Comparison of ENCODE assay signal across 8 mouse cellular contexts in genomic region chr19:53529455-53529704, GRCm38 (mm10). TPM values are rescaled to one million over a fixed set of nuclear protein-coding genes. Genes with fewer than 3 reads are reported as not detected.
DNase-seq lines count a peak whose midpoint lies in the region; ATAC-seq and TF ChIP-seq lines count a peak whose summit lies in the region.

No protein-coding gene starts in this region.

- under 1% methylated on average over 36 of the region's 36 CpGs for WGBS in heart, embryonic 10.5 days
- WGBS in hindbrain, embryonic 11.5 days: 3% methylated on average over 8 of the region's 36 CpGs
- 0% methylated on average over 12 of the region's 36 CpGs for WGBS in midbrain, embryonic 12.5 days

- H3K9ac ChIP-seq in hindbrain, embryonic 11.5 days (ENCODE audit: low read depth, low read length): peak overlapping the region; percentile 47; the same call in 1 of the 2 replicates
- peak overlapping the region; percentile 51 for H3K9ac ChIP-seq in midbrain, embryonic 12.5 days (replicated peaks)

- no peak for DNase-seq in heart, embryonic 10.5 days (ENCODE audit: low spot score)
- DNase-seq in heart, adult 9 months (ENCODE audit: low spot score in 2 of 2): no peak
- DNase-seq in hindbrain, embryonic 11.5 days (ENCODE audit: low spot score): no peak
- no peak for DNase-seq in urinary bladder, postnatal 4 days (ENCODE audit: low spot score in 2 of 2)
- no peak for DNase-seq in left cerebral cortex, adult 11 months (ENCODE audit: low spot score)
- no peak for DNase-seq in urinary bladder, postnatal 14 days (ENCODE audit: low spot score)

- no peak for TF ChIP-seq CTCF in E14TG2a.4 (conservative IDR thresholded peaks at IDR 0.05; ENCODE audit: low read length)

- 0 out of 2 replicates have a peak, but pooled peaks cover 5% of the 10 kb centered on the region for H3K36me3 ChIP-seq in heart, embryonic 10.5 days
- peaks cover 30% of the 10 kb centered on the region for H3K36me3 ChIP-seq in E14TG2a.4 (ENCODE audit: insufficient read depth, low read length)
- no peaks in the 10 kb centered on the region for H3K36me3 ChIP-seq in hindbrain, embryonic 11.5 days (ENCODE audit: control insufficient read depth, insufficient read depth, low read length)
- H3K36me3 ChIP-seq in midbrain, embryonic 12.5 days: no peaks in the 10 kb centered on the region

- H3K27me3 ChIP-seq in heart, embryonic 10.5 days (ENCODE audit: insufficient read depth, poor library complexity, severe bottlenecking): no peaks in the 10 kb centered on the region; the same call in 1 of the 2 replicates
- peaks cover 55% of the 10 kb centered on the region for H3K27me3 ChIP-seq in E14TG2a.4 (ENCODE audit: insufficient read depth, low read length)
- H3K27me3 ChIP-seq in hindbrain, embryonic 11.5 days (ENCODE audit: control insufficient read depth, insufficient read depth, low read length): peaks cover 23% of the 10 kb centered on the region
- H3K27me3 ChIP-seq in midbrain, embryonic 12.5 days: peaks cover 49% of the 10 kb centered on the region

- H3K4me1 ChIP-seq in heart, embryonic 10.5 days: peaks cover 49% of the 10 kb centered on the region
- H3K4me1 ChIP-seq in E14TG2a.4 (replicated peaks; ENCODE audit: low read depth, low read length): peaks cover 44% of the 10 kb centered on the region
- H3K4me1 ChIP-seq in hindbrain, embryonic 11.5 days (replicated peaks; ENCODE audit: control insufficient read depth, insufficient read depth, low read length): peaks cover 5% of the 10 kb centered on the region
- H3K4me1 ChIP-seq in midbrain, embryonic 12.5 days: peaks cover 19% of the 10 kb centered on the region

- peak overlapping the region; percentile 93 for H3K27ac ChIP-seq in heart, embryonic 10.5 days
- H3K27ac ChIP-seq in hindbrain, embryonic 11.5 days (ENCODE audit: low read depth, low read length): no peak overlapping the region
- no peak overlapping the region for H3K27ac ChIP-seq in midbrain, embryonic 12.5 days (replicated peaks)

- H3K9me3 ChIP-seq in heart, embryonic 10.5 days: no peaks in the 10 kb centered on the region
- H3K9me3 ChIP-seq in E14TG2a.4 (ENCODE audit: low read length): no peaks in the 10 kb centered on the region
- H3K9me3 ChIP-seq in hindbrain, embryonic 11.5 days (ENCODE audit: control insufficient read depth, low read length): no peaks in the 10 kb centered on the region
- H3K9me3 ChIP-seq in midbrain, embryonic 12.5 days: no peaks in the 10 kb centered on the region

- H3K4me2 ChIP-seq in hindbrain, embryonic 11.5 days (replicated peaks; ENCODE audit: low read depth, low read length): peak overlapping the region; percentile 93
- peak overlapping the region; percentile 88 for H3K4me2 ChIP-seq in midbrain, embryonic 12.5 days (replicated peaks)

- peak overlapping the region; percentile 87 for H3K4me3 ChIP-seq in heart, embryonic 10.5 days
- H3K4me3 ChIP-seq in E14TG2a.4 (replicated peaks; ENCODE audit: low read length): peak overlapping the region; percentile 86
- peak overlapping the region; percentile 58 for H3K4me3 ChIP-seq in hindbrain, embryonic 11.5 days (ENCODE audit: low read depth, low read length)
- peak overlapping the region; percentile 66 for H3K4me3 ChIP-seq in midbrain, embryonic 12.5 days

- ATAC-seq in hindbrain, embryonic 11.5 days (ENCODE audit: low FRiP score): no peak; the same call in 1 of the 2 replicates
- no peak for ATAC-seq in midbrain, embryonic 12.5 days (ENCODE audit: low FRiP score, low read depth)

RNA-seq across cellular contexts. Expression of gene Dusp5, which starts 0.5 kb away (rescaled TPM):
- polyA plus RNA-seq in heart, embryonic 10.5 days (2016; fragmentation: Nextera tagmentation; extraction: Ambion mirVana): 11.9 and 15.9 TPM in 2 replicates
- polyA plus RNA-seq in hindbrain, embryonic 11.5 days (2014; fragmentation: Nextera tagmentation; extraction: Ambion mirVana): 2.3 and 2.7 TPM in 2 replicates
- 1.7 and 2.7 TPM in 2 replicates for polyA plus RNA-seq in midbrain, embryonic 12.5 days (2016; fragmentation: Nextera tagmentation; extraction: Ambion mirVana)

RNA-seq across cellular contexts. Expression of gene Nutf2-ps1, which starts 59.5 kb away (rescaled TPM):
- polyA plus RNA-seq in heart, embryonic 10.5 days (2016; fragmentation: Nextera tagmentation; extraction: Ambion mirVana): 373 and 457 TPM in 2 replicates
- 484 and 510 TPM in 2 replicates for polyA plus RNA-seq in hindbrain, embryonic 11.5 days (2014; fragmentation: Nextera tagmentation; extraction: Ambion mirVana)
- 407 and 436 TPM in 2 replicates for polyA plus RNA-seq in midbrain, embryonic 12.5 days (2016; fragmentation: Nextera tagmentation; extraction: Ambion mirVana)
